Mouse (Mus musculus): ENCODE results near the gene Snapc1.
A peak's percentile ranks its signal among the peaks of the same experiment; 100 is the strongest.

The Snapc1 gene

GRCm38 (mm10) chr12:73964291-73965281, at the start of gene Snapc1:
Snapc1 (plus strand) TSS chr12:73964481.
- DNase-seq (ENCODE audit: low spot score): peak; percentile 97

- DNase-seq (ENCODE audit: low spot score): no peak
Measured at GRCm38 (mm10) chr12:73918479-73918878, 45.8 kb upstream of the Snapc1 start.

GRCm38 (mm10) chr12:73930266-73930665, 34.0 kb upstream of the Snapc1 start:
- DNase-seq (ENCODE audit: low spot score): no peak

- DNase-seq (ENCODE audit: low spot score): peak; percentile 29
Measured at GRCm38 (mm10) chr12:73931274-73931673, 33.0 kb upstream of the Snapc1 start.

- DNase-seq (ENCODE audit: low spot score): no peak
Measured at GRCm38 (mm10) chr12:73934528-73934927, 29.8 kb upstream of the Snapc1 start.

DNA sequence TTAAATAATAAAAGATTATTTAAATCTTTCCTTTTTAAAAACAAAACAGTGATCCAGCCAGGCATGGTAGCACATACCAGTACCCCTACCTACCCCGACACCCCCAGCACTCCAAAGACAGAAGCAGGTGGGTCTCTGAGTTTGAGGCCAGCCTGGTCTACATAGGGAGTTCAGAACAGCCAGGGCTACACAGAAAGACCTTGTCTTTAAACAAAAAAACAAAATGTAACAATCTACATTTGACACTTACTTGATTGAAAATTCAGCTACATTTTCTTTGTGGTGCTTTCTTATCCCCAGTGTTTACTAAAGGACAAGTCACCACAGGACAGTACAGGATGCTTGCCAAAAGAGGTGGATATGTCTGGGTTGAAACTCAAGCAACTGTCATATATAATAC, 26.9 kb upstream of the Snapc1 start, which contains the start of gene Gm49321:
Gene Gm49321, plus strand, starts transcription at position 301 of the 400 bp plus-strand sequence.
- DNase-seq (ENCODE audit: low spot score): no peak

GRCm38 (mm10) chr12:73939542-73939941, 24.7 kb upstream of the Snapc1 start:
- DNase-seq (ENCODE audit: low spot score): no peak

DNA sequence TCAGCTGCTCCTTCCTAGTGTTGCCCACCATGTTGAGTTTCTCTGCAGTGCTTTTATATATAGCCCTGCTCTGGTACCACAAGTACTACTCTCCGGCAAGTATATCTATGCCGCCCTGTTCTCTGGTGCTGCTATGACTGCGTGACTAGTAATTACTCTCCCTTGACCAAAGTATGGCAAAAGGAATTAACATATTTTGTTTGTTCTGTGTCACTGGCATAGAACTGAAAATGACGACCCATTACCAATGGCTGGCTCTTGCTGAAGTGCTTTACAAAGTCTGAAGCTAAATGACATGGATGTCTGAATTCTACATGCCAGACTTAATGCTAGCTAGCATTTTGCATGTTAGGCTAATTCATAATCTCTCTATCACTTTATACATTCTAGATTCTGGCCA, 15.9 kb upstream of the Snapc1 start:
- no peak for DNase-seq (ENCODE audit: low spot score)

DNA sequence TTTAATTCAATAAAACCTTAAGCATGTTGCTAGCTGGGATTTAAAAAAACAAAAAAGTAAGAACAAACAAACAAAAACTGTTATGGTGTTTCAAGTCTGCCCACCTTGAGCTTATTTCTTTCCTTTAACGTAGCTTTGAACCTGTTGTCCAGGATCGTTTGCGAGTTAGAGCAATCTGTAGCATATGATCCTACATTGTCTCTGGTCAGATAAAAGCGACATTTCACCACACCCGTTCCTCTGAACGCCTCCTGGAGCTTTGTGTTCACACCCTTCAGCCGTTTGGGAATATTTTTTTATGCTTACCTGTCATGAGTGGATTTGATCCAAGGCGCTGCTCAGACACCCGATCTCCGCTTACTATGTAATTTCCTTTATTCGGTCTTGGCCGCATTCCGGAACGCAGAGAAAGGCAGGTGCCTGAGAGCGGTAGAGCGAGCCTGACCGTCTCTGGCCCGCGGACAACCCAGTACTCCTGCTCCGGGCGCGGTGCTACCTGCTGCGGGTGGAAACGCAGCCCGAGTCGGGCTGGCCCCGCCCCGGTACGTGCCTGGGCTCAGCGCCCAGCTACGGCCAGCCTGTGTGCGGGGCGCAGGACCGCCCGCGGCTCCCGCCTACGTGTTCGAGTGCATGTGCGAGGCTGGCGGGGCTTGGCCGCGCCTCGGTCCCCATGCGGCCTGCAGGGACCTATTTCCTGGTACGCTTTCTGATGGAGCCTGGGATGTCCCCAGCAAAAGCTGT, 14.8 kb upstream of the Snapc1 start:
- no peak for DNase-seq (ENCODE audit: low spot score)

DNA sequence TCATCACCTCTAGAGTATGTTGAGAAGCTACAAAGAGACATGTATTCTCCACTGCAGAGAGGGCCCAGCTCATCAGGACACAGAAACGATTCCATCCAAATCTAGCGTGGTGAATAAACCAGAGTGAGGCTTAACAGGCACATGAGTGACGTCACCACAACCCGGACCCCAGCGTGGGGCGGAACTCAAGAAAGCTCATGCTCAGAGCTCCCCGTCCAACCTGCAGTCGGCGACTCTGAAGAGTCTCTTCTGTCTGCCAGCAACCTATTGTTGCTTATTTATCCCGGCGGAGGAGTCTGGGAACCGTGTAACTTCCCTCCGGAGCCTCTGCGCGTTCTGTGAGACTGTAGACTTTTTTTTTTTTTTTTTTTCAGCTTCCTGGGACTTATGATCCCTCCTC, 11.4 kb upstream of the Snapc1 start:
- peak; percentile 34 for DNase-seq (ENCODE audit: low spot score)

DNA sequence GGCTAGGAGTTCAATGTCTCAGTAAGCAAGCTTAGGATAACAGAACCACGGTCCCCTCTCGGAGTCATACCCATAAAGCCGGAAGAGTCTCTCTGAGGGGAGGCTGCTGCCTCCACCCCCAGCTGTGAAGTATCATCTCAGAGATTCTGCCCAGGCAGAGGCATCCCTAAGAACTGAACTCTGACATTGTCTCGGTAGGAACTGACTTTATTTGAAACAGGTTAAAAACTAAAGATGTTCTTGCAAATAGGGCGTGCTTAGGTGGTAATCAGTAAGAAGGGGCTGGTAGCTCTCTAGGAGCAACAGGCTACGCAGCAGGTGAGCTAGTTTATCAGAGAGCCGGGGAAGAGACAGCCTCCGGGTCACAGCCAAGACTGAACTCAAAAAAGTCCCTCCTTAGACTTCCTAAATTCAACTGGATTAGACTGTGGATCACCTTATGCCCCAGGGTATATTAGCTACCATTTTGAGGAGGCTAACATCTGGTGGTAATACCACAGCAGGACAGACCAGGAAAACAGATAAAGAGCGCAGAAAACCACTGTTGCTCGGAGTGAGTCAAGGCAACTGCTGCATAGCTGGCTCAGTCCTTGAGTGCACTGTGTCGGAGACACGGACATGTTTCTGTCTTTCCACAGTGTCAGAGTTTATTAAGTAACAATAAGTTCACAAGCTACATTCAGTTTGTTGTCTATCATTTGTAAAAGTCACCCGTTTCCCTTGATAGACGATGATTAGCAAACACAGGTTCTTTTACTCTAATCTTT, 10.7 kb upstream of the Snapc1 start:
- peak; percentile 45 for DNase-seq (ENCODE audit: low spot score)

DNA sequence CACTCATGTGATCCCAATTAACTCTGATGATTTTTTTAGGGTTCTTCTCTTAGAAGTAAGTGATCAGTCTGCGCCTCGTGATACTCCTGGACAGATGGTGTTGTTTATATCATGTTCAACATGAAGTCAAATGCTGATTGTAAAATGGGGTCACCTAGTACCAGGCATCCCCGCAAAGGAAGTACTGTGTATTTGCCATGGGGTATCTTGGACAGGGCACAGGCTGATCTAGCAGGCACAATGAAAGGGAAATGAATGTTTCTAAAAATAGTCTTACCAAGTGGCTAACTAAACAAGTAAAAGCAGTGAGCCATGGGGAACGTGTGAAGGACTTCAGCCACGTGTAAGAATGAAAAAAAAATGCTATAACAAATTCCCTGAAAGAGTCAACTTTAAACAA, 9.5 kb upstream of the Snapc1 start:
- DNase-seq (ENCODE audit: low spot score): no peak

DNA sequence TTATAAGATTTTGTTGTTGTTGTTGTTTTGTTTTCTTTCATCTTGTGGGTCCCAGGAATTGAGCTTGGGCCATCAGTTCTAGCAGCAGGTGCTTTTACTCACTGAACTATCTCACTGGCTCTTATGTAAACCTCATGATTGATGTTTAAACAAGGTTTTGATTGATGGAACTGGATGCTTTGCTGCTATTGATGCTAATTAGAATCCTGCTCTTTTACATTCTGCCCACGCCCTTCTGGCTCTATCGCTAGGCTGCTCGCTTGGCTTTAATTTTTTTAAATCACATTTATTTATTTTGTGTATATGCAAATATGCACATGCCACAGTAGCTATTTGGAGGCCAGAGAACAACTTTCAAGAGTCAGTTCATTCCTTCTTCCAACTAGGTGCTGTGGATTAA, 6.6 kb upstream of the Snapc1 start:
- DNase-seq (ENCODE audit: low spot score): no peak

GRCm38 (mm10) chr12:73958830-73959229, 5.5 kb upstream of the Snapc1 start:
- no peak for DNase-seq (ENCODE audit: low spot score)

GRCm38 (mm10) chr12:73969142-73969541, 4.9 kb downstream of the Snapc1 start:
- no peak for DNase-seq (ENCODE audit: low spot score)

DNA sequence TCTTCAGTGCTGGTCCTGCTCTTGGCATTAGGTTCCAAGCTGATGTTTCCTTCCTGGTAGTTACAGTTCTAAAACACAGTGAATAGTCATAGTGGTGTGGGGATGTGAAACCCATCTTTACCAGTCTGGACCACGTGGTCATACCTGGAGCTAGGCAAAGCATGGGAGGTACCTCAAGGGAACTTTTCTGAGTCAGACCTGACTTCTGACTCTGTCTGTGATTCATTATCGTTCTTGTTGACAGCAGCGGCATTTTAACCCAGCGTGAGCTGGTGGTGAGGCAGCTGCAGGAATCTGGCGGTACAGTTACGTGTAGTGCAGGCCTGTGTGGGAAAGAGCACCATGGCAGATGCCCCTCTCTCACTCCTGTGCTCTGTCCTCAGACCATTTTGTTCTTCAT, 10.3 kb downstream of the Snapc1 start:
- no peak for DNase-seq (ENCODE audit: low spot score)

GRCm38 (mm10) chr12:73978144-73978543, 13.9 kb downstream of the Snapc1 start:
- no peak for DNase-seq (ENCODE audit: low spot score)

- DNase-seq (ENCODE audit: low spot score): no peak
Measured at GRCm38 (mm10) chr12:73979667-73980066, 15.4 kb downstream of the Snapc1 start.

DNA sequence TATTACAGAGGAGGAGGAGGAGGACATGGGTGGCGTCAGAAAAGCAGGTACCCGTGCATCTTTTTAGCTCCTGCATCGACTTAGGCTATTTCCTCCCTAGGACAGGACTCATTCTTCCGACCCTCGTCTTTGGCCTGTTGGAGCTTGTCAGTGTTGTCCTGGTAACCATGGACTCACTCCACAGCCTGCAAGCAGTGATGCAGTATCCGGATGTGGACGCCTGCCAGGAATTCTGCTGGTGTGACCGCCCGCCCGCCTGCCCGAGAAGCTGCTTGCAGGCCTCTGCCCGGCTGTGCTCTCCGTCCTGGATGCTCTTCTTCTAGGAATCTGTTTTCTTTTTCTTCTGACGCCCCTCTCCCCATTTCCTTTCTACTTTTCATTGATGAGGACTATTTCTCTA, 18.3 kb downstream of the Snapc1 start:
- no peak for DNase-seq (ENCODE audit: low spot score)

- no peak for DNase-seq (ENCODE audit: low spot score)
Measured at GRCm38 (mm10) chr12:73986299-73986698, 22.0 kb downstream of the Snapc1 start.

- no peak for DNase-seq (ENCODE audit: low spot score)
Measured at GRCm38 (mm10) chr12:73988393-73989008, 24.2 kb downstream of the Snapc1 start.

GRCm38 (mm10) chr12:73989594-73989993, 25.3 kb downstream of the Snapc1 start:
- peak; percentile 22 for DNase-seq (ENCODE audit: low spot score)

Measured in c-Kit-positive CD71-positive TER-119-positive erythroid progenitor cells, embryonic 14.5 days (primary cell).